Mouse (Mus musculus): ENCODE measurements around the gene Fam78a. TPM values are rescaled to one million over a fixed set of nuclear protein-coding genes. Genes with fewer than 3 reads are reported as not detected.

The Fam78a gene
- total and polyA plus RNA-seq, 2 experiments from 2014 or later: 18.0 to 28.7 TPM

GRCm38 (mm10) chr2:32121150-32121549, 36.5 kb upstream of the Fam78a start:
- no peak for ATAC-seq (ENCODE audit: insufficient read depth, low read depth)
- no peaks in the 10 kb centered on the region for H3K9me3 ChIP-seq (replicated peaks; ENCODE audit: control insufficient read depth, low read length)
- H3K27ac ChIP-seq (ENCODE audit: low read depth): no peak overlapping the region
- TF ChIP-seq CTCF (IDR thresholded peaks at IDR 0.05; ENCODE audit: low read depth) (no peak), EP300 (IDR thresholded peaks at IDR 0.05; ENCODE audit: low read depth) (no peak)
- no peaks in the 10 kb centered on the region for H3K27me3 ChIP-seq (ENCODE audit: control insufficient read depth, insufficient read depth, low read length)
- no peak overlapping the region for H3K9ac ChIP-seq (replicated peaks; ENCODE audit: low read depth, low read length)
- no peak overlapping the region for H3K4me2 ChIP-seq (ENCODE audit: low read depth, low read length)
- no peak overlapping the region for H3K4me3 ChIP-seq (ENCODE audit: low read depth, low read length)
- DNase-seq (ENCODE audit: low spot score): no peak
- H3K36me3 ChIP-seq (replicated peaks; ENCODE audit: control insufficient read depth, insufficient read depth, low read length): no peaks in the 10 kb centered on the region
- 62% methylated on average over 5 of the region's 5 CpGs for WGBS
- H3K4me1 ChIP-seq (ENCODE audit: control insufficient read depth, insufficient read depth): no peaks in the 10 kb centered on the region

GRCm38 (mm10) chr2:32119802-32120750, 35.4 kb upstream of the Fam78a start:
- no peaks in the 10 kb centered on the region for H3K36me3 ChIP-seq (replicated peaks; ENCODE audit: control insufficient read depth, insufficient read depth, low read length)
- WGBS: 87% methylated on average over 20 of the region's 20 CpGs

GRCm38 (mm10) chr2:32115851-32116268, 31.2 kb upstream of the Fam78a start:
- ATAC-seq (ENCODE audit: insufficient read depth, low read depth): no peak
- no peak for DNase-seq (ENCODE audit: low spot score)
- WGBS: 79% methylated on average over 4 of the region's 4 CpGs

More at GRCm38 (mm10) chr2:32119802-32120750, 35.4 kb upstream of the Fam78a start:
- no peak overlapping the region for H3K27ac ChIP-seq (ENCODE audit: low read depth)
- DNase-seq (ENCODE audit: low spot score) (no peak), ATAC-seq (ENCODE audit: insufficient read depth, low read depth) (no peak)
- no peaks in the 10 kb centered on the region for H3K27me3 ChIP-seq (ENCODE audit: control insufficient read depth, insufficient read depth, low read length)
- H3K9ac ChIP-seq (replicated peaks; ENCODE audit: low read depth, low read length): no peak overlapping the region
- no peak for TF ChIP-seq CTCF (IDR thresholded peaks at IDR 0.05; ENCODE audit: low read depth)
- no peak overlapping the region for H3K4me3 ChIP-seq (ENCODE audit: low read depth, low read length)
- H3K4me1 ChIP-seq (ENCODE audit: control insufficient read depth, insufficient read depth): no peaks in the 10 kb centered on the region
- H3K9me3 ChIP-seq (replicated peaks; ENCODE audit: control insufficient read depth, low read length): no peaks in the 10 kb centered on the region
- H3K4me2 ChIP-seq (ENCODE audit: low read depth, low read length): no peak overlapping the region

GRCm38 (mm10) chr2:32112548-32112947, 27.9 kb upstream of the Fam78a start:
- Histone ChIP-seq H3K4me2 (ENCODE audit: low read depth, low read length) (no peak overlapping the region), H3K27ac (ENCODE audit: low read depth) (no peak overlapping the region), H3K4me3 (ENCODE audit: low read depth, low read length) (no peak overlapping the region), H3K36me3 (replicated peaks; ENCODE audit: control insufficient read depth, insufficient read depth, low read length) (peaks cover 11% of the 10 kb centered on the region), H3K27me3 (ENCODE audit: control insufficient read depth, insufficient read depth, low read length) (no peaks in the 10 kb centered on the region), H3K9me3 (replicated peaks; ENCODE audit: control insufficient read depth, low read length) (no peaks in the 10 kb centered on the region), H3K9ac (replicated peaks; ENCODE audit: low read depth, low read length) (no peak overlapping the region), H3K4me1 (ENCODE audit: control insufficient read depth, insufficient read depth) (no peaks in the 10 kb centered on the region)
- TF ChIP-seq CTCF (IDR thresholded peaks at IDR 0.05; ENCODE audit: low read depth): no peak
- no peak for TF ChIP-seq EP300 (IDR thresholded peaks at IDR 0.05; ENCODE audit: low read depth)
- DNase-seq (ENCODE audit: low spot score) (no peak), ATAC-seq (ENCODE audit: insufficient read depth, low read depth) (no peak)
- 64% methylated on average over 2 of the region's 2 CpGs for WGBS

More at GRCm38 (mm10) chr2:32115851-32116268, 31.2 kb upstream of the Fam78a start:
- Histone ChIP-seq H3K4me2 (ENCODE audit: low read depth, low read length) (no peak overlapping the region), H3K4me1 (ENCODE audit: control insufficient read depth, insufficient read depth) (no peaks in the 10 kb centered on the region), H3K27me3 (ENCODE audit: control insufficient read depth, insufficient read depth, low read length) (no peaks in the 10 kb centered on the region), H3K36me3 (replicated peaks; ENCODE audit: control insufficient read depth, insufficient read depth, low read length) (no peaks in the 10 kb centered on the region), H3K4me3 (ENCODE audit: low read depth, low read length) (no peak overlapping the region), H3K9ac (replicated peaks; ENCODE audit: low read depth, low read length) (no peak overlapping the region), H3K9me3 (replicated peaks; ENCODE audit: control insufficient read depth, low read length) (no peaks in the 10 kb centered on the region), H3K27ac (ENCODE audit: low read depth) (no peak overlapping the region)
- no peak for TF ChIP-seq CTCF (IDR thresholded peaks at IDR 0.05; ENCODE audit: low read depth)
- TF ChIP-seq EP300 (IDR thresholded peaks at IDR 0.05; ENCODE audit: low read depth): no peak

GRCm38 (mm10) chr2:32111268-32111667, 26.6 kb upstream of the Fam78a start:
- no peak overlapping the region for H3K9ac ChIP-seq (replicated peaks; ENCODE audit: low read depth, low read length)
- no peak for ATAC-seq (ENCODE audit: insufficient read depth, low read depth)

More at GRCm38 (mm10) chr2:32111268-32111667, 26.6 kb upstream of the Fam78a start:
- 94% methylated on average over 1 of the region's 1 CpGs for WGBS
- no peak overlapping the region for H3K4me2 ChIP-seq (ENCODE audit: low read depth, low read length)
- H3K27ac ChIP-seq (ENCODE audit: low read depth): no peak overlapping the region
- H3K4me1 ChIP-seq (ENCODE audit: control insufficient read depth, insufficient read depth): 0 out of 2 replicates have a peak, but pooled peaks cover 4% of the 10 kb centered on the region
- no peak overlapping the region for H3K4me3 ChIP-seq (ENCODE audit: low read depth, low read length)
- H3K27me3 ChIP-seq (ENCODE audit: control insufficient read depth, insufficient read depth, low read length): no peaks in the 10 kb centered on the region
- H3K36me3 ChIP-seq (replicated peaks; ENCODE audit: control insufficient read depth, insufficient read depth, low read length): peaks cover 11% of the 10 kb centered on the region
- DNase-seq (ENCODE audit: low spot score): no peak
- TF ChIP-seq EP300 (IDR thresholded peaks at IDR 0.05; ENCODE audit: low read depth) (no peak), CTCF (IDR thresholded peaks at IDR 0.05; ENCODE audit: low read depth) (no peak)
- no peaks in the 10 kb centered on the region for H3K9me3 ChIP-seq (replicated peaks; ENCODE audit: control insufficient read depth, low read length)

All from heart, postnatal 0 days (tissue).